Mouse (Mus musculus) embryonic fibroblast, embryonic 13.5 days (primary cell): ENCODE measurements at regions not wholly inside any gene's neighbourhood (a gene's known extent, or its start where the extent isn't known, plus 50 kb on each side); places are given as distances from the start of the nearest gene placed in this dataset.
"Not testable (repeated sequence)": the region's sequence is repeated elsewhere in the genome, so short reads cannot be mapped to it uniquely, and the experiment has no call there.

ENCODE experiments used
- H3K27ac ChIP-seq: 2 replicates; pipeline ENCODE4 v1.5.1; 2012; ENCODE audit warnings: low read length, control low read depth, inconsistent platforms; ENCODE audit not compliant: insufficient read depth
- H3K4me1 ChIP-seq: 2 replicates; pipeline ENCODE4 v1.6.1; 2011; ENCODE audit warnings: low read length; ENCODE audit not compliant: control insufficient read depth, insufficient read depth
- H3K4me3 ChIP-seq: 2 replicates; pipeline ENCODE4 v1.5.1; 2011; ENCODE audit warnings: mild to moderate bottlenecking, control low read depth, low read length; ENCODE audit not compliant: insufficient read depth
- CTCF ChIP-seq: IDR thresholded peaks from 2 replicates; pipeline ENCODE4 v1.5.1; 2011; ENCODE audit warnings: mild to moderate bottlenecking, control low read depth, low read length, moderate library complexity, borderline replicate concordance; ENCODE audit not compliant: insufficient read depth
- POLR2A ChIP-seq: IDR thresholded peaks from 2 replicates; pipeline ENCODE4 v1.6.1; 2011; ENCODE audit warnings: low read depth, mild to moderate bottlenecking, control low read depth, low read length, moderate library complexity

- no peak overlapping the region for H3K27ac ChIP-seq
These were observed 116.7 kb upstream of the Rhobtb1 start for GRCm38 (mm10) chr10:69034390-69035120.

DNA sequence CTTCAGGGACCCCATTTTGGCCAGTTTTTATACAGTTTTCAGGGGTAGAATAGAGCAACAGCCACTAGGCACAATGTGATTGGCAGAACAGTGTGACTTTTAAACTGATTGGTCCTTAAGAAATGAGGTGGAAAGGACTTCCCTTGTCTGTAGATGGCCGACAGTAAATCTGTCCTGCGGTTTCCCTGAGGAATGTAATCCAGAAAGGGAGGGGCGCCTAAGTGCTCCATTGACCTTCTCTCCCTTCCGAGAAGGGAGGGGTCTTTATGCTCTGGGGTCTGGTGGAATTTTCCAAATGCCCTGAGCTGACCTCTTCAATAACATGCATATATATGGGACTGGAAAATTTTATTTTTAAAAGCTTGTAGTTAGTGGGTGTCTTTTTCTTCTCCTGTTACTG lies 115.7 kb upstream of the Rhobtb1 start:
- H3K4me3 ChIP-seq, H3K4me1 ChIP-seq, H3K27ac ChIP-seq: not testable (repeated sequence)

More at GRCm38 (mm10) chr10:69034390-69035120, 116.7 kb upstream of the Rhobtb1 start:
- Histone ChIP-seq H3K4me1 (no peaks in the 10 kb centered on the region), H3K4me3 (no peak overlapping the region)
- TF ChIP-seq CTCF (no peak), POLR2A (no peak)

- H3K4me3 ChIP-seq = no peak overlapping the region
- no peak overlapping the region for H3K27ac ChIP-seq
- no peaks in the 10 kb centered on the region for H3K4me1 ChIP-seq
- no peak for TF ChIP-seq POLR2A
- no peak for TF ChIP-seq CTCF
These were observed 115.1 kb upstream of the Rhobtb1 start for GRCm38 (mm10) chr10:69036096-69036495.

DNA sequence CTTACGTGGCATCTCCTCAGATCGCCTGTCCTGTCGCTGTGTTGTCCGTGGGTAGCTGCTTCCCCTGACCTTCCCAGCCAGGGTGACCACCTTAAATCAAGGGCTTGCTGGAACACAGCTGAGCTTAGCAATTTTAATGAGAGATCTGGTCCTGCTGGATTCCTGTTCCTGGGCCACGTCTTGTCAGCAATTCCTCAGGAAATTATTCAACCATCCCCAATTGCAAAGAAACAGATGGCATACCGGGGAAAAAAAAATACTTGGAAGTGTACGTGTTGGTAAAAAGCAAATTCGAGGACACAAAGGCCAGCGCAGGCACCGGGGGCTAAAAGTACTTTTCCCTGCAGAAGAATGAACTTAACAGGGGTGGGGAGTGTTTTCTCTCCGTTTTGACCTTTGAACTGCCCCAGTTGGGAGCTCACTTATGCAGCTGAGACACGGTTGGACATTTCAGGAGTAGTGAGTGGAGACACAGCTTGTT lies 107.0 kb upstream of the Rhobtb1 start:
- Histone ChIP-seq H3K4me1 (no peaks in the 10 kb centered on the region), H3K27ac (peak overlapping the region; percentile 64), H3K4me3 (no peak overlapping the region)
- TF ChIP-seq CTCF = no peak

GRCm38 (mm10) chr10:69045275-69045674 lies 106.0 kb upstream of the Rhobtb1 start:
- H3K4me1 ChIP-seq = no peaks in the 10 kb centered on the region
- no peak overlapping the region for H3K4me3 ChIP-seq
- TF ChIP-seq CTCF (no peak), POLR2A (no peak)
- peak overlapping the region; percentile 45; the same call in 1 of the 2 replicates for H3K27ac ChIP-seq

GRCm38 (mm10) chr10:69046008-69046555 lies 105.2 kb upstream of the Rhobtb1 start:
- H3K4me1 ChIP-seq = no peaks in the 10 kb centered on the region
- no peak overlapping the region for H3K27ac ChIP-seq
- no peak for TF ChIP-seq POLR2A
- TF ChIP-seq CTCF = no peak
- H3K4me3 ChIP-seq = no peak overlapping the region

- Histone ChIP-seq H3K27ac (no peak overlapping the region), H3K4me1 (no peaks in the 10 kb centered on the region), H3K4me3 (no peak overlapping the region)
- TF ChIP-seq POLR2A = no peak
- no peak for TF ChIP-seq CTCF
These were observed 73.2 kb upstream of the Rhobtb1 start for GRCm38 (mm10) chr10:69078008-69078407.

DNA sequence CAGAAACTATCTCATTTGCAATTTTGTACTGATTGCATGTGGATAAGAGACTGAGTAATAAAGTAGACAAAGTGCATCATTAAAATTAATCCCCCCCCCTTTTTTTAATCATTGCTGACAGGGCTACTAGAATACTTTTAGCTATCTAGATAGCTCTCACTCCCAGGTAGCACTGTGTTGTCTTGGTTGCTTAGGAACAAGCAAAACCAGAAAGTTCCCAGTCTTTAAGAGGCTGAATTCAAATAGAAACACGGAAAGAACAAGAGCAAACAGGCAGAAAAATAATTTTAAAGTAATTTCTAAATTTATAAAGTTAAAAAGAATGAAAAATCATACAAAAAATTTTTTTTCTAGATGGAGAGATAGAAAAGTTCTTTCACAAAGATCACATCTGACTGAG lies 65.0 kb upstream of the Rhobtb1 start:
- H3K4me3 ChIP-seq = no peak overlapping the region
- no peak for TF ChIP-seq CTCF
- no peak overlapping the region for H3K27ac ChIP-seq
- H3K4me1 ChIP-seq = no peaks in the 10 kb centered on the region

DNA sequence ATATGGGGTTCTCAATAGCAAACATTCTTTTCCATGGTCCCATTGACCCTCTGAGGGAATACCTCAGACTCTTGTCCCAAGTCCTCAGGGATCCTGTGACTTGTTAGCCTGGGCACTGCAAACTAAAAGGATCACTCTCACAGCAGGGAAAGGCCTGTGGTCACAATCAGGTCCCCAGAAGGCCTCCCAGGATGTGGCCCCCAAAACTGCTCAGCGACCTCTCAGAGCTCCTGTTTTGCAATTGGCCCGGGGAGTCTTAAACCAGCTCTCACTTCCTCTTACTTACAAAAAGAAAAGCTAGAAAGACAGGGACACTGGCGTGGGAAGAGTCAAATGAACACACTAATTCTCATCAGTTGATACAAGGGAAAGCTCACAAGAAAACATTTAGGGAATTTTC lies 59.4 kb upstream of the Rhobtb1 start:
- Histone ChIP-seq H3K4me1 (no peaks in the 10 kb centered on the region), H3K27ac (no peak overlapping the region), H3K4me3 (no peak overlapping the region)
- no peak for TF ChIP-seq CTCF
- TF ChIP-seq POLR2A = no peak

- TF ChIP-seq POLR2A (no peak), CTCF (no peak)
These were observed 51.2 kb upstream of the Rhobtb1 start for GRCm38 (mm10) chr10:69100021-69100420.

GRCm38 (mm10) chr10:69100742-69101141 lies 50.5 kb upstream of the Rhobtb1 start:
- not testable (repeated sequence) for H3K27ac ChIP-seq, H3K4me1 ChIP-seq, H3K4me3 ChIP-seq

More at GRCm38 (mm10) chr10:69100021-69100420, 51.2 kb upstream of the Rhobtb1 start:
- Histone ChIP-seq H3K4me1 (no peaks in the 10 kb centered on the region), H3K27ac (no peak overlapping the region), H3K4me3 (no peak overlapping the region)
